Mouse (Mus musculus): ENCODE results near the gene Bcl6b.

Bcl6b gene

GRCm38 (mm10) chr11:70211972-70212371 lies 17.6 kb downstream of the Bcl6b start:
- no peak for DNase-seq

- no peak for DNase-seq
Observed at GRCm38 (mm10) chr11:70210681-70211080, 18.9 kb downstream of the Bcl6b start.

- peak in 1 of 2 experiments; percentile 38 for DNase-seq
Observed at GRCm38 (mm10) chr11:70208778-70209388, 20.7 kb downstream of the Bcl6b start.

- DNase-seq = no peak
Observed at GRCm38 (mm10) chr11:70207283-70207682, 22.3 kb downstream of the Bcl6b start.

- DNase-seq = no peak
Observed at GRCm38 (mm10) chr11:70206801-70207200, 22.8 kb downstream of the Bcl6b start.

GRCm38 (mm10) chr11:70201691-70202090 lies 27.9 kb downstream of the Bcl6b start:
- peak; percentile 83 to 88 for DNase-seq

- peak in 1 of 2 experiments; percentile 26 for DNase-seq
Observed at GRCm38 (mm10) chr11:70200036-70200608, 29.5 kb downstream of the Bcl6b start.

GRCm38 (mm10) chr11:70199107-70199506 lies 30.5 kb downstream of the Bcl6b start:
- no peak for DNase-seq

- no peak for DNase-seq
Observed at GRCm38 (mm10) chr11:70198332-70198731, 31.3 kb downstream of the Bcl6b start.

- peak; percentile 40 to 51 for DNase-seq
Observed at GRCm38 (mm10) chr11:70193354-70194285, 36.0 kb downstream of the Bcl6b start.

GRCm38 (mm10) chr11:70192157-70192556 lies 37.4 kb downstream of the Bcl6b start:
- no peak for DNase-seq

- DNase-seq = no peak
Observed at GRCm38 (mm10) chr11:70191188-70191587, 38.4 kb downstream of the Bcl6b start.

GRCm38 (mm10) chr11:70189319-70190134 lies 40.1 kb downstream of the Bcl6b start:
- DNase-seq = no peak

- DNase-seq = no peak
Observed at GRCm38 (mm10) chr11:70185120-70185519, 44.5 kb downstream of the Bcl6b start.

- DNase-seq = no peak
Observed at GRCm38 (mm10) chr11:70180496-70180895, 49.1 kb downstream of the Bcl6b start.

- DNase-seq = peak in 1 of 2 experiments; percentile 31
Observed at GRCm38 (mm10) chr11:70179401-70179800, 50.2 kb downstream of the Bcl6b start.

- DNase-seq = no peak
Observed at GRCm38 (mm10) chr11:70178756-70179155, 50.8 kb downstream of the Bcl6b start.

- DNase-seq = no peak
Observed at GRCm38 (mm10) chr11:70178311-70178710, 51.3 kb downstream of the Bcl6b start.

- DNase-seq = peak in 1 of 2 experiments; percentile 16
Observed at GRCm38 (mm10) chr11:70177647-70178046, 52.0 kb downstream of the Bcl6b start.

GRCm38 (mm10) chr11:70174491-70174890 lies 55.1 kb downstream of the Bcl6b start:
- no peak for DNase-seq
